Mouse (Mus musculus) spleen, adult 2 months (tissue): ENCODE results near the gene Cplx3. TPM values are rescaled to one million over a fixed set of nuclear protein-coding genes. Genes with fewer than 3 reads are reported as not detected.

Experiments
- DNase-seq, 2 experiments: peaks; one replicate each; pipeline versions ENCODE4 v3.0.0 to v3.0.0-alpha.2; 2012 to 2021; ENCODE audit warnings: low spot score in 2 of 2, low read depth in 1 of 2
- H3K27ac ChIP-seq: fragments of 200-500 bp; 2 replicates; pipeline ENCODE4 v1.5.1; 2012; ENCODE audit warnings: low read length, inconsistent platforms; ENCODE audit not compliant: insufficient read depth
- H3K27me3 ChIP-seq: fragments of 200-500 bp; 2 replicates; pipeline ENCODE4 v1.6.1; 2012; ENCODE audit warnings: mild to moderate bottlenecking, moderate library complexity, low read length, inconsistent platforms; ENCODE audit not compliant: control insufficient read depth, insufficient read depth
- H3K36me3 ChIP-seq: fragments of 200-500 bp; 2 replicates; pipeline ENCODE4 v1.6.1; 2012; ENCODE audit warnings: mild to moderate bottlenecking, low read length, inconsistent platforms; ENCODE audit not compliant: control insufficient read depth, insufficient read depth
- H3K4me1 ChIP-seq: fragments of 200-500 bp; 2 replicates; pipeline ENCODE4 v1.6.1; 2011; ENCODE audit warnings: inconsistent platforms; ENCODE audit not compliant: control insufficient read depth, insufficient read depth, insufficient read length
- H3K4me3 ChIP-seq: fragments of 200-500 bp; 2 replicates; pipeline ENCODE4 v1.5.1; 2011; ENCODE audit warnings: mild to moderate bottlenecking, inconsistent platforms; ENCODE audit not compliant: insufficient read depth, insufficient read length; ENCODE audit errors: extremely low read depth
- CTCF ChIP-seq: fragments of 200-500 bp; IDR thresholded peaks from 2 replicates; pipeline ENCODE4 v1.5.1; 2011; ENCODE audit warnings: mild to moderate bottlenecking, inconsistent platforms; ENCODE audit not compliant: insufficient read depth, insufficient read length, insufficient replicate concordance; ENCODE audit errors: extremely low read depth
- POLR2A ChIP-seq: fragments of 200-500 bp; IDR thresholded peaks from 2 replicates; pipeline ENCODE4 v1.6.1; 2011; ENCODE audit warnings: low read depth, low read length, inconsistent platforms
- WGBS: fragments of 180-500 bp; shearing (Covaris S2); methylation state at CpG from one replicate; pipeline ENCODE4 v1.1.7; 2018; 5-methylcytosine and 5-hydroxymethylcytosine counted together
- polyA plus RNA-seq: library from polyadenylated mRNA; depleted of rRNA; stranded (reverse); fragments of >200 nt; gene quantifications from 2 replicates; pipeline ENCODE4 v1.2.3, GENCODE M21; 2012

The Cplx3 gene
- polyA plus RNA-seq, 1 experiment = not detected

- peaks cover 51% of the 10 kb centered on the region; the same call in 1 of the 2 replicates for H3K4me1 ChIP-seq
Observed at GRCm38 (mm10) chr9:57643169-57643855, 37.2 kb upstream of the Cplx3 start.

GRCm38 (mm10) chr9:57641775-57642550 is 35.9 kb upstream of the Cplx3 start:
- Histone ChIP-seq H3K4me3 (peak overlapping the region; percentile 96), H3K27ac (peak overlapping the region; percentile 100), H3K27me3 (no peaks in the 10 kb centered on the region), H3K36me3 (peaks cover 5% of the 10 kb centered on the region; the same call in 1 of the 2 replicates), H3K4me1 (peaks cover 45% of the 10 kb centered on the region)
- TF ChIP-seq POLR2A = no peak
- TF ChIP-seq CTCF = no peak
- no peak for DNase-seq
- WGBS = 30% methylated on average over 13 of the region's 13 CpGs

More at GRCm38 (mm10) chr9:57643169-57643855, 37.2 kb upstream of the Cplx3 start:
- DNase-seq = peak in 1 of 2 experiments; percentile 63
- Histone ChIP-seq H3K27ac (peak overlapping the region; percentile 100), H3K4me3 (peak overlapping the region; percentile 96), H3K27me3 (no peaks in the 10 kb centered on the region), H3K36me3 (peaks cover 5% of the 10 kb centered on the region; the same call in 1 of the 2 replicates)
- WGBS = 5% methylated on average over 9 of the region's 9 CpGs
- no peak for TF ChIP-seq CTCF
- no peak for TF ChIP-seq POLR2A

DNA sequence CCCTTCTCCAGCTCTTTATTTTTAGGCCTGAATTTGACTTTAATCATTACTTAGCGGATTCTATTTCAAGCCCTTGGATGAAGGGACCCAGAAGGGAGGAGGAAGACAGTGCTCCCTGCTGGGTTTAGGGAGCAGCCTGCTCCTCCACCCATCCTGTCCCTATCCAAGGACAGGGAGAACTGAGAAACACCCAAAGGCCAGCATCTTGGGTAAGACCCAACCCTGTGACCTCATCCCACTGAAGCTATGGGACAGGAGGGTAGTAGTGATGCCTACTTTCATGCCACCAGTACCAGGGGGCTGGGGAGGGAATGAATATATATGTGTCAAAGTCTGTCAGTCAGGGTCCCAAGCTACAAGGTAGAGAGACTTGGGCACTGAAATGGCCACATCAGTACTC is 34.9 kb upstream of the Cplx3 start:
- Histone ChIP-seq H3K36me3 (peaks cover 5% of the 10 kb centered on the region; the same call in 1 of the 2 replicates), H3K4me3 (peak overlapping the region; percentile 11; the same call in 1 of the 2 replicates), H3K27ac (peak overlapping the region; percentile 100), H3K4me1 (peaks cover 45% of the 10 kb centered on the region), H3K27me3 (no peaks in the 10 kb centered on the region)
- no peak for TF ChIP-seq CTCF
- TF ChIP-seq POLR2A = no peak
- 71% methylated on average over 1 of the region's 1 CpGs for WGBS
- no peak for DNase-seq

- Histone ChIP-seq H3K27me3 (no peaks in the 10 kb centered on the region), H3K36me3 (peaks cover 5% of the 10 kb centered on the region; the same call in 1 of the 2 replicates), H3K27ac (peak overlapping the region; percentile 100), H3K4me3 (peak overlapping the region; percentile 46), H3K4me1 (peaks cover 49% of the 10 kb centered on the region)
- peak; percentile 1; the same call in 1 of the 2 replicates for TF ChIP-seq POLR2A
- no peak for TF ChIP-seq CTCF
- WGBS = under 1% methylated on average over 15 of the region's 15 CpGs
- DNase-seq = peak; percentile 89 to 97
Observed at GRCm38 (mm10) chr9:57640384-57640783, 34.3 kb upstream of the Cplx3 start.

DNA sequence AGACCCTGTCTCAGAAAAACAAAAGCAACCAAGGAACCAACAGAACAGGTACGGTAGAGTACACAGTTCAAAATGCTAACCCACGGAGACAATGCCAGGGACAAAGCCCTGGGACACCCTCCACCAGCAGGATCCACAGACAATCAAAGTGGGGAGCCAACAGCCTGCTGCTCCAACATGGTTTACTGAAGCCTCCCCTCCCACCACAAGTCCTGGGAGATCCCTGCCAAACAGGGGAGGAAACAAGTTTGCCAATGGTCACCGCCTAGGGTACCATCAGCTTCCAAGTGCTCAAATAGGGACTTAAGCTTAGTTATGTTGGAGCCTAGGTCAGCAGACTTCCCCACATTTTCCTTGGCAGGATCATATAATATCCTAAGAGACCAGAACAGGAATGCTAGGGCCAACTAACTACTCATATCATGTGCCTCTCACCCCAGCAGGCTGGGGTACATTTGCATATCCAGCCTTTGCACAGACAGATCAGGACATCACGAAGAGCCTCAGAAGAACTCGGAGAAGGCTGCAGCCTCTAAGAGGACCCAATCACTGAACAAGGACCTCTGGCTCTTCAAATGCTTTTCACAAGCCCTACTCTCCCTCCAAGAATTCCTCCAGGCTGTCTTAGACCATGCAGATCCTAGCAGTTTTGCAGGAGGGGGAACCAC is 33.7 kb upstream of the Cplx3 start:
- H3K27ac ChIP-seq = peak overlapping the region; percentile 95
- 7% methylated on average over 5 of the region's 5 CpGs for WGBS
- H3K27me3 ChIP-seq = no peaks in the 10 kb centered on the region
- no peak for TF ChIP-seq CTCF
- peak overlapping the region; percentile 46 for H3K4me3 ChIP-seq
- peaks cover 5% of the 10 kb centered on the region; the same call in 1 of the 2 replicates for H3K36me3 ChIP-seq
- no peak for DNase-seq
- peaks cover 53% of the 10 kb centered on the region for H3K4me1 ChIP-seq

GRCm38 (mm10) chr9:57638651-57639459 is 32.8 kb upstream of the Cplx3 start:
- DNase-seq = peak in 1 of 2 experiments; percentile 74
- peaks cover 5% of the 10 kb centered on the region; the same call in 1 of the 2 replicates for H3K36me3 ChIP-seq
- H3K27ac ChIP-seq = peak overlapping the region; percentile 95
- peak overlapping the region; percentile 34; the same call in 1 of the 2 replicates for H3K4me3 ChIP-seq
- no peak for TF ChIP-seq CTCF
- 0 out of 2 replicates have a peak, but pooled peaks have one; percentile 25 for TF ChIP-seq POLR2A
- H3K4me1 ChIP-seq = peaks cover 62% of the 10 kb centered on the region
- 1% methylated on average over 8 of the region's 8 CpGs for WGBS
- no peaks in the 10 kb centered on the region for H3K27me3 ChIP-seq
